8 mouse cellular contexts compared by ENCODE assay signal in genomic region chr4:63186281-63186870, GRCm38 (mm10). TPM values are rescaled to one million over a fixed set of nuclear protein-coding genes. Genes with fewer than 3 reads are reported as not detected.
A peak's percentile ranks its signal among the peaks of the same experiment; 100 is the strongest.
DNase-seq lines count a peak whose midpoint lies in the region; ATAC-seq and TF ChIP-seq lines count a peak whose summit lies in the region.

No protein-coding gene starts in this region.

- H3K9ac ChIP-seq in intestine, postnatal 0 days (ENCODE audit: low read depth, low read length) = no peak overlapping the region
- no peak overlapping the region for H3K9ac ChIP-seq in lung, embryonic 15.5 days
- no peak overlapping the region for H3K9ac ChIP-seq in stomach, postnatal 0 days (ENCODE audit: low read length)

- peak; percentile 55; the same call in 1 of the 2 replicates for ATAC-seq in intestine, postnatal 0 days
- ATAC-seq in lung, embryonic 15.5 days (ENCODE audit: borderline replicate concordance, extremely low read depth, low FRiP score, low TSS enrichment) = peak; percentile 91
- peak; percentile 92 for ATAC-seq in stomach, postnatal 0 days (ENCODE audit: low FRiP score, low TSS enrichment)

- 33% methylated on average over 21 of the region's 21 CpGs for WGBS in intestine, postnatal 0 days
- 42% methylated on average over 21 of the region's 21 CpGs for WGBS in lung, embryonic 15.5 days
- WGBS in stomach, postnatal 0 days = 48% methylated on average over 21 of the region's 21 CpGs
- WGBS in cerebellum, adult 2 months = 53% methylated on average over 21 of the region's 21 CpGs

- no peak for TF ChIP-seq CTCF in intestine, postnatal 0 days (IDR thresholded peaks at IDR 0.05; ENCODE audit: low read depth)
- TF ChIP-seq CTCF in stomach, postnatal 0 days (IDR thresholded peaks at IDR 0.05; ENCODE audit: low read depth) = no peak
- TF ChIP-seq CTCF in cerebellum, adult 2 months (IDR thresholded peaks at IDR 0.05; ENCODE audit: borderline replicate concordance, insufficient read depth, low read depth, low read length) = no peak

- no peak for TF ChIP-seq POLR2A in cerebellum, adult 2 months (IDR thresholded peaks at IDR 0.05; ENCODE audit: borderline replicate concordance, insufficient read depth, low read length)

- no peaks in the 10 kb centered on the region for H3K36me3 ChIP-seq in intestine, postnatal 0 days (ENCODE audit: control insufficient read depth, insufficient read depth)
- no peaks in the 10 kb centered on the region for H3K36me3 ChIP-seq in lung, embryonic 15.5 days
- H3K36me3 ChIP-seq in stomach, postnatal 0 days (ENCODE audit: control insufficient read depth, insufficient read depth, low read length) = no peaks in the 10 kb centered on the region

- DNase-seq in right cerebral cortex, postnatal 10 days (ENCODE audit: low spot score in 2 of 2) = peak; percentile 34 to 35
- DNase-seq in right cerebral cortex, adult 18-20 months = no peak
- DNase-seq in stomach, postnatal 0 days (ENCODE audit: low spot score) = peak; percentile 89
- DNase-seq in cerebellum, adult 11 months = no peak
- DNase-seq in urinary bladder, postnatal 4 days (ENCODE audit: low spot score in 2 of 2) = no peak
- DNase-seq in cerebellum, adult 2 months = no peak

- no peak overlapping the region for H3K27ac ChIP-seq in intestine, postnatal 0 days (ENCODE audit: low read depth, low read length)
- peak overlapping the region; percentile 92 for H3K27ac ChIP-seq in lung, embryonic 15.5 days
- peak overlapping the region; percentile 67 for H3K27ac ChIP-seq in stomach, postnatal 0 days (replicated peaks)
- H3K27ac ChIP-seq in cerebellum, adult 2 months (ENCODE audit: insufficient read depth, low read length) = no peak overlapping the region

- no peak overlapping the region for H3K4me3 ChIP-seq in intestine, postnatal 0 days (ENCODE audit: low read depth, low read length)
- no peak overlapping the region for H3K4me3 ChIP-seq in lung, embryonic 15.5 days
- H3K4me3 ChIP-seq in stomach, postnatal 0 days (ENCODE audit: low read depth, low read length) = no peak overlapping the region
- H3K4me3 ChIP-seq in cerebellum, adult 2 months (replicated peaks; ENCODE audit: insufficient read depth, low read depth, low read length) = no peak overlapping the region

- no peaks in the 10 kb centered on the region for H3K27me3 ChIP-seq in intestine, postnatal 0 days (replicated peaks; ENCODE audit: control insufficient read depth, insufficient read depth, low read length)
- no peaks in the 10 kb centered on the region for H3K27me3 ChIP-seq in lung, embryonic 15.5 days
- no peaks in the 10 kb centered on the region for H3K27me3 ChIP-seq in stomach, postnatal 0 days (ENCODE audit: control insufficient read depth, insufficient read depth, low read length)
- H3K27me3 ChIP-seq in cerebellum, adult 2 months (ENCODE audit: control insufficient read depth, insufficient read depth, low read length) = no peaks in the 10 kb centered on the region

- no peak for TF ChIP-seq EP300 in stomach, postnatal 0 days (optimal IDR thresholded peaks at IDR 0.05)

- peaks cover 3% of the 10 kb centered on the region for H3K4me1 ChIP-seq in intestine, postnatal 0 days (replicated peaks; ENCODE audit: control insufficient read depth, insufficient read depth, low read length)
- peaks cover 48% of the 10 kb centered on the region for H3K4me1 ChIP-seq in lung, embryonic 15.5 days
- H3K4me1 ChIP-seq in stomach, postnatal 0 days (replicated peaks; ENCODE audit: control insufficient read depth, insufficient read depth) = no peaks in the 10 kb centered on the region
- no peaks in the 10 kb centered on the region for H3K4me1 ChIP-seq in cerebellum, adult 2 months (ENCODE audit: control insufficient read depth, insufficient read depth, low read length)

- H3K4me2 ChIP-seq in intestine, postnatal 0 days (replicated peaks; ENCODE audit: low read depth) = peak overlapping the region; percentile 21; the same call in 1 of the 2 replicates
- no peak overlapping the region for H3K4me2 ChIP-seq in lung, embryonic 15.5 days
- no peak overlapping the region for H3K4me2 ChIP-seq in stomach, postnatal 0 days (replicated peaks; ENCODE audit: low read depth)

- H3K9me3 ChIP-seq in intestine, postnatal 0 days (ENCODE audit: control insufficient read depth) = no peaks in the 10 kb centered on the region
- H3K9me3 ChIP-seq in lung, embryonic 15.5 days = no peaks in the 10 kb centered on the region
- no peaks in the 10 kb centered on the region for H3K9me3 ChIP-seq in stomach, postnatal 0 days (ENCODE audit: control insufficient read depth, low read length)

RNA-seq across cellular contexts. Expression of gene Kif12, which starts 14.4 kb away (rescaled TPM):
- 61.9 and 75.5 TPM in 2 replicates for polyA plus RNA-seq in intestine, postnatal 0 days (2015; fragmentation: Nextera tagmentation; extraction: Ambion mirVana)
- 8.3 and 9.2 TPM in 2 replicates for polyA plus RNA-seq in lung, embryonic 15.5 days (2015; fragmentation: Nextera tagmentation; extraction: Ambion mirVana)
- 4.0 and 4.7 TPM in 2 replicates for polyA plus RNA-seq in stomach, postnatal 0 days (2015; fragmentation: Nextera tagmentation; extraction: Ambion mirVana)
- polyA plus RNA-seq in cerebellum, adult 2 months (2012; rRNA removed) = 0.06 TPM in 1 of 2 replicates, not detected in the other

RNA-seq across cellular contexts. Expression of gene Col27a1, which starts 27.4 kb away (rescaled TPM):
- 5.0 and 7.2 TPM in 2 replicates for polyA plus RNA-seq in intestine, postnatal 0 days (2015; fragmentation: Nextera tagmentation; extraction: Ambion mirVana)
- 20.2 and 20.3 TPM in 2 replicates for polyA plus RNA-seq in lung, embryonic 15.5 days (2015; fragmentation: Nextera tagmentation; extraction: Ambion mirVana)
- 5.3 and 6.2 TPM in 2 replicates for polyA plus RNA-seq in stomach, postnatal 0 days (2015; fragmentation: Nextera tagmentation; extraction: Ambion mirVana)
- 24.2 and 27.4 TPM in 2 replicates for polyA plus RNA-seq in cerebellum, adult 2 months (2012; rRNA removed)

RNA-seq across cellular contexts. Expression of gene Ambp, which starts 31.8 kb away (rescaled TPM):
- 7.8 and 8.8 TPM in 2 replicates for polyA plus RNA-seq in intestine, postnatal 0 days (2015; fragmentation: Nextera tagmentation; extraction: Ambion mirVana)
- 1.6 and 7.5 TPM in 2 replicates for polyA plus RNA-seq in lung, embryonic 15.5 days (2015; fragmentation: Nextera tagmentation; extraction: Ambion mirVana)
- 8.2 and 10.6 TPM in 2 replicates for polyA plus RNA-seq in stomach, postnatal 0 days (2015; fragmentation: Nextera tagmentation; extraction: Ambion mirVana)
- polyA plus RNA-seq in cerebellum, adult 2 months (2012; rRNA removed) = not detected in 2 replicates

Comparison
In these comparisons a context has a peak if more than half of its experiments do, and no peak if none do; other contexts are left out.
1. DNase-seq: peak in right cerebral cortex, postnatal 10 days (2 of 2) and stomach, postnatal 0 days (single experiment); none in right cerebral cortex, adult 18-20 months (single experiment), cerebellum, adult 11 months (single experiment), urinary bladder, postnatal 4 days (0 of 2) and cerebellum, adult 2 months (0 of 2).
2. H3K27ac ChIP-seq: peak in lung, embryonic 15.5 days (single experiment) and stomach, postnatal 0 days (single experiment); none in intestine, postnatal 0 days (single experiment) and cerebellum, adult 2 months (single experiment).
3. Peak in every context shown above with its lines, with median percentiles within 50 percentile points of each other: ATAC-seq.